Mouse (Mus musculus) liver, adult 2 months (tissue): Measurements from ENCODE around the gene Gstm3.

Experiments used
- CTCF ChIP-seq: fragments of 200-500 bp; IDR thresholded peaks from 2 replicates; pipeline ENCODE4 v1.5.1; 2011; ENCODE audit warnings: low read depth, low read length, control low read depth
- POLR2A ChIP-seq: fragments of 200-500 bp; IDR thresholded peaks from 2 replicates; pipeline ENCODE4 v1.6.1; 2011; ENCODE audit warnings: low read length, control low read depth; ENCODE audit not compliant: insufficient read depth; ENCODE audit errors: extremely low read depth

DNA sequence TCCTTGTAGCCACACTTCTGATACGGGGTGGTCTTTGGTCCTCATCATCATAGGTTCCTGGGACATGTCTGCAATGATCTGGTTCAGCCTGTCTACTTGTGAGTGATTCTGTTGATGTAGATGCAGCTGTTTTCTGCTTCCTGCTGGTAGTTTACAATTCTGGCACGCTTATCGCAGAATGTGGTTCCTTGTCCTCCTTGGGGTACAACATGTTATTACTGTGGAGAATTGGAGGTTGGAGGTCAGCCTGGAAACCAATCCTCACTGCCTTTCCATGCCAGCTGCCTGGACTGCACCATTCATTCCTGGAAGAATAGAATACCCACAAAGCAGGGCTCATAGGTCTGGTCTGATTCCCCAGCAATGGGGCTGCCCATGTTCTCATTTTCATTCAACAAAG is 30.4 kb upstream of the Gstm3 start:
- no peak for TF ChIP-seq CTCF
- TF ChIP-seq POLR2A, result no peak
